Mouse (Mus musculus) fat pad, adult 2 months (tissue): ENCODE data around the gene Ly6g5b.
A peak's percentile ranks its signal among the peaks of the same experiment; 100 is the strongest.
"Not testable (repeated sequence)": the region's sequence is repeated elsewhere in the genome, so short reads cannot be mapped to it uniquely, and the experiment has no call there.

Source experiments
- DNase-seq: peaks from one replicate; pipeline ENCODE4 v3.0.0-alpha.2; 2011; ENCODE audit warnings: low read depth, low spot score; ENCODE audit errors: extremely low read depth

Ly6g5b gene

DNA sequence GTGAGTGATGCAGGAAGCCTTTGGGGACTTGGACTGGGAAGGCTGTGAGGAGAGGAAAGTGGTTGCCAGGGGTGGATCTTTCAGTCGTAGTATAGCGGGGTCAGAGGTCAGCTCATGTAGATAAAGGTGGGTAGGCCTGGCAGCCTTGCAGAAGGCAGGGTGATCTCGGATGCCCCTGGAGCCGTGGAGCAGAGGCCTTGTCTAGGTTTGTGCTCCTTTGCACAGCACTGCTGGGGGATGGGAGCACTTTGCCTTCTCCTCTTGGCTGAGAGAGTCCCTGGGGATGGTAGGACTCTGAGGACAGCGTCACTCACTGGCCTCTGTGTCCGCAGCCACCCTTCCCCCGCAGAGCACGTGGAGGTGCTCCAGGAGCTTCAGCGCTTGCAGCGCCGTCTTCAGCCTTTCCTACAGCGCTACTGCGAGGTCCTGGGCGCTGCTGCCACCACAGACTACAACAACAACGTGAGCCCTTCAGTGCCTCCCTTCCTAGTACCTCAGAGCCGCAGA lies 25.3 kb upstream of the Ly6g5b start:
- no peak for DNase-seq

DNA sequence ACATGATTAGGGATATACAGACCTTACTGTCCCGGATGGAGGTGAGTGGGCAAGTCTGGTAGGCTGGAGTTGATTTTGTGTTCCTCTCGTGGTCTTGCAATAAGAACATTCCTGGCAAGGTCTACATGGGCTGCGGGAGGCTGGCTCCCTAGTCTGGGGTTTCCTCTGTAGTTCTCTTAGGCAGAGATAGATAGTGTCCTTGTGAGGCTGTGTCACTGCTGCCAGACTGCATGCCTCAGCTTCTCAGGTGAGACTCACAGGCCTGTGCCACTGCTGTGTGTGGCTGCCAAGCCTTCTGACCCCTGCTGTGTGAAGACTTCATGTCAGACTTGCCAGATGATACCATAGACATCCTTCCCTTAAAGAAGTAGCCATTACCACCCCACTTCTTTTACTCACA lies 24.0 kb upstream of the Ly6g5b start:
- DNase-seq, result no peak

GRCm38 (mm10) chr17:35135591-35136320 lies 20.5 kb upstream of the Ly6g5b start:
- no peak for DNase-seq

DNA sequence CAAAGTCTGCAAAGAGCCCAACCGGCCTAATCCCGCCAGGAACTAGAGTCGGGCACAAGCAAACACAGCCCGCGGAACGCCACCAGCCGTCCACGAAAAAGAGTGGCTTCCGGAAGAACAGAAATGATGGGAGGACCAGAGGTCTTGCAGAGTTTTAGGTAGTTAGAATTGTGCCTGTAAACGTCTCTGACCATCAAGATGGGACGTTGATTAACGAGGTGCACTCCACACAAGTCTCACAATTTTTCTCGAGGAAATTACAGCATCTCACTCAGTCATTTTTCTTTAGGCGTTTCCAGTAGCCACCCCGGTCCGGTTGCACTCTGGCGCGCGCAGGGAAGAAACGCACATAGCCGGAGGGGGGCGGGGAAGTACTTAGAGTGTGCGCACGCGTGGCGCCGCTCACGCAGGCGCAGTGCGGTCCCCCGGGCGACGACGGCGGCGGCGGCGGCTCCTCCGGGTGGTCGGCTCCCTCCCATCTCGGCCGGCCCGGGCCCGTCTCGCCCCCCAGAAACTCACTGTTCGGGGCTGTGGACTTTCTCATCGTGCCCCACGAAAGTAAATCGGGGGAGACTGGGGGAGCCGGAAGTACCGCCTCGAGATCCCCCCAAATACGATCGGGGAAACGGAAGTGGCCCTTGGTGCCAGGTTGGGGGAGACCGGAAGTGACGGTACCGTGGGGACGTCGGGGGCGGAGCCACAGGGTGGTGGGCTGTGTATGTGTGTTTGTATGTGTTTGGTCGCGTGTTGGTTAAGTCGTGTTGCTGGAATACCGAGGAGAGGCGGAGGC lies 19.8 kb upstream of the Ly6g5b start, which contains the start of gene Bag6:
Bag6 (plus strand) TSS at position 378 of the 790 bp plus-strand sequence.
- no peak for DNase-seq

DNA sequence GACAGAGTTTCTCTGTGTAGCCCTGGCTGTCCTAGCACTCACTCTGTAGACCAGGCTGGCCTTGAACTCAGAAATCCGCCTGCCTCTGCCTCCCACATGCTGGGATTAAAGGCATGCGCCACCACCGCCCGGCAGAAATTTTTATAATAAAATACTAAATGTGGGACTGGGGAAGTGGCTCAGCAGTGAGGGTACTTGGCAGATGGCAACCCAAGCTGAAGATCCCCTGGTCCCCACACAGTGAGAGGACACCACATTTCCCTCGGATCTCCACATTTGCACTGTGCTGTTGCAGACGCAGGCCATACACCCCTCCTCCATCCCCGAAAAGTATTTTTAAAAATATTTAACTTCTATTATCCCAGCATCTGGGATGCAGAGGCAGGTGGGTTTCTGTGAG lies 18.3 kb upstream of the Ly6g5b start:
- DNase-seq, result no peak

GRCm38 (mm10) chr17:35132174-35132560 lies 16.9 kb upstream of the Ly6g5b start:
- no peak for DNase-seq

GRCm38 (mm10) chr17:35131500-35132173 lies 16.4 kb upstream of the Ly6g5b start, which contains the start of gene Apom:
Apom (minus strand) TSS chr17:35132050.
- no peak for DNase-seq

DNA sequence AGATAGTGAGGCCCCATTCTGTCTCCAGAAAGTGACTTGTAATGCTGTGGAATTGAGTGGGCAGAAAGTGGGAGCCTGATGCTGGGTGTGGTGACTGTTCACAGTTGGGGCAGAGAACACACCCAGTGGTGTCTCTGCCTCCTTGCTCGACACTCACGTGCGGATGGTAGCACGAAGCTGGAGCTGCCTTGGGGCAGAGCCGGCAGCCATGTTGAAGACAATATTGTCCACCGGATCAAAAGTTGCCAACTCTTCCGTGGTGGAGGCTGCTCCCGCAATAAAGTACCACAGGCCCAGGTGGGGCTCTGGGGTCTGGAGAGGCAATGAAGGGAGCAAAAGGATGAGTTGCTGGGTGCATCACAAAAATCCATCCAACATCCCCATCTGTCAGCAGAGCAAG lies 15.8 kb upstream of the Ly6g5b start:
- DNase-seq, result no peak

GRCm38 (mm10) chr17:35128996-35129395 lies 13.8 kb upstream of the Ly6g5b start:
- no peak for DNase-seq

GRCm38 (mm10) chr17:35127017-35127416 lies 11.8 kb upstream of the Ly6g5b start:
- DNase-seq, result no peak

DNA sequence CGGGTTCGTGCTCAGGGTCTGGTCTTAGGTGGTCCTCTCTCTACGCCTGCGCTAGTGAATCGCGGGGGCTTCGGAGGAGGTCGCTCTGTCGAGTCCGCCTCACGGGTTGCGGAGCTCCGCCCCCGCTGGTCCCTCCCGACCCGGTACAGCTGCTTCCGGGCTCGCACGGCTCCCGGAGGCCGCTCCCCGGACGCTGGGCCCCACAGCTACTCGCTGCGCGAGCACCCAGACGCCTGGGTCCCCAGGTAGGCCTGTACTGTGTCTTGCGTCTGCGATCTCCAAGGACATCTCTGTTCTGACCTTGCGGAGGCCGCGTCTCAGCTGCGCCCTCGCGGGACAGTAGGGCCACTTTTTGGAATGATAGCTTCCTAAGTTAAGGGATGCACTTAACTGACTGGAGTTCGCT lies 11.0 kb upstream of the Ly6g5b start, which contains the start of gene D17H6S53E:
D17H6S53E (plus strand) TSS at position 168 of the 406 bp plus-strand sequence.
- no peak for DNase-seq

DNA sequence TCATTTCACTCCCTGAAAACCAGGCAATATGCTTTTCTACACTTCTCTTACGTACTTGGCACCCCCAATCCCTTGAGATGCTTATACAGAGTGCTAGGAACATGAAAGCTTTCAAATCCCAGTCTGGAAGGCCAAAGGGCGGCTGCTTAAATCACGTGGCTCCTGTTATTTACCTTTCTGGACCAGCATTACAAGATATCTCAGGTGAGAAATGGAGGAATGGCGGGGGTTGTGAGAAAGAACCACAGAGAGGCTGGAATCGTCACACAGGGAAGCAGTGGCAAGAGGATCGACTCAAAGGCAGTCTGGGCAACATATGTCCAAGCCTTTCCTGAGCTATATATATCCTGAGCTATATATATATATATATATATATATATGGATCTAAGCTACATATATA lies 10.3 kb upstream of the Ly6g5b start:
- no peak for DNase-seq

DNA sequence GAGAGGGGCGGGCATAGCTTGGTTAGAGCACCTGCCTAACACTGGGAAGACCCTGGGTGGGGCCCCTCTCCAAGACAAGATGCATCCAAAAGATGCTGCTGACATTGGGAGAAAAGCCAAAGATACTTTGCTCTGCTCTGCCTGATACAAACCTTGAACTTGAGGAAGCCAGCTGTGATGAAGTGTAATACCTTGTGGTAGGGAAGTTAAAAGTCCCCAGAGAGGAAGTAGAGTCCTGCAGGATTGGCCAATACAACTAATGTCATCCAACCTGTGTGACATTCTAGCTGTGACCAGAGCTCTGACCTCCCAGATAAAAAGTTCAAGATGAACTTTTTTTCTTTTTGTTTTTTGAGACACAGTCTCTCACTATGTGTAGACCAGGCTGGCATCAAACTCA lies 9.9 kb upstream of the Ly6g5b start:
- DNase-seq, result no peak

DNA sequence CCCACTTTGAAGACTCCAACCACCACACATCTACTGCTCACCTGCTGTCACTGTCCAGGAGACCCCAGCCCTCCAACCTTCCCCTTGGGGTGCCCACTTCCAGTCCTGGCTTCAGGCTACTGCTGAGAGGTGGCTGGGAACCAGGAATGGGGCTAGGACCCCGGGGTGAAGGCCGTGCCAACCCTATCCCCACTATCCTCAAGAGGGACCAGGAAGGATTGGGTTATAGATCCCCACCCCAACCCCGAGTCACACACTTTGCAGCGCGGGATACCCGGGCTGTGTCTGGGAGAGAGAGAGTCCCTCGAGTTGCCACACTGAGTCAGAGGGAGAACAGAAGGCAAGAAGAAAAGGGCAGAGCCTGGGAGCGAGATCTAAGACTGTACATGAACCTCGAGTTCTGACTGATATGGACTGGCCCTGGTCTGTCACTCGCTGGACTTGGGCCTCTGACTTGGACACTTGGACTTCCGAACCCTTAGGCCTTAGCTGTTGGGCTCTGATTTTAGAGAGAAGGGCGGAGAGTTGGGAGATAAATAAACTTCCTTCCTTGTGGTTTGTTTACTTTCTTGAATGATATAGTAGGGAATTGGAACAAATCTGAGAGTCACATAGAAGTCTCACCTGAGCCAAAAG lies 9.2 kb upstream of the Ly6g5b start:
- DNase-seq, result not testable (repeated sequence)

DNA sequence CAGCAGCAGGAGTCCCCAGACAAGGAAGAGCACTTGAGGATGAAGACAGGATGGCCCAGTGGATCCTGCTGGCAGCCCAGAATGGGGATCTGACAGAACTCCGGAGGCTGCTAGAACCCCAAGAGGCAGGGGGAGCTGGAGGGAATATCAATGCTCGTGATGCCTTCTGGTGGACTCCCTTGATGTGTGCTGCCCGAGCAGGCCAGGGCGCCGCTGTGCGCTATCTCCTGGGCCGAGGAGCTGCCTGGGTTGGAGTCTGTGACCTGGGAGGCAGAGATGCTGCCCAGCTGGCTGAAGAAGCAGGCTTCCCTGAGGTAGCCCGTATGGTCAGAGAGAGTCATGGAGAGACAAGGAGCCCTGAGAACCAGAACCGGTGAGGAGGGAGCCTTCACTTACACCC lies 8.1 kb upstream of the Ly6g5b start:
- DNase-seq, result not testable (repeated sequence)

DNA sequence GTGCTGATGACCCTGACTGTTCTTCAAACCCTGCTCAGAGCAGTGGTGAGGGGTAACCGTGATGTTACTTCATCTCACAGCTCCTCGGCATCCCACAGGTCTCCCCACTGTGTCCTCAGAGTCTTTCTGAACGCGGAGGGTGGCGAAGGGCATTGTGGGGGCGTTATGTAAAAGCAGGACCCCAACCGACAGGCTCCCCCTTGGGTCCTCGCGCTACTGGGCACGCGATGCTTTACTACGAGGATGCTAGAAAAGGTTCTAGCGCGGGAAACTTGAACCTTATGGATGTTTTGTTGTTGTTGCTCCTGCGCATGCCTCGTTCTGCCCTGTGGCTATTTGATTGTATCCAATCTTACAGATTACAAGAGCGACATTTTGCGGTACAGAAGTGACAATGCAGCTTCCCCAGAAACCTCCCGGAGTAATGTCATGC lies 6.7 kb upstream of the Ly6g5b start, which contains the start of gene Csnk2b:
Csnk2b (minus strand) TSS at position 183 of the 433 bp plus-strand sequence.
- DNase-seq, result no peak

DNA sequence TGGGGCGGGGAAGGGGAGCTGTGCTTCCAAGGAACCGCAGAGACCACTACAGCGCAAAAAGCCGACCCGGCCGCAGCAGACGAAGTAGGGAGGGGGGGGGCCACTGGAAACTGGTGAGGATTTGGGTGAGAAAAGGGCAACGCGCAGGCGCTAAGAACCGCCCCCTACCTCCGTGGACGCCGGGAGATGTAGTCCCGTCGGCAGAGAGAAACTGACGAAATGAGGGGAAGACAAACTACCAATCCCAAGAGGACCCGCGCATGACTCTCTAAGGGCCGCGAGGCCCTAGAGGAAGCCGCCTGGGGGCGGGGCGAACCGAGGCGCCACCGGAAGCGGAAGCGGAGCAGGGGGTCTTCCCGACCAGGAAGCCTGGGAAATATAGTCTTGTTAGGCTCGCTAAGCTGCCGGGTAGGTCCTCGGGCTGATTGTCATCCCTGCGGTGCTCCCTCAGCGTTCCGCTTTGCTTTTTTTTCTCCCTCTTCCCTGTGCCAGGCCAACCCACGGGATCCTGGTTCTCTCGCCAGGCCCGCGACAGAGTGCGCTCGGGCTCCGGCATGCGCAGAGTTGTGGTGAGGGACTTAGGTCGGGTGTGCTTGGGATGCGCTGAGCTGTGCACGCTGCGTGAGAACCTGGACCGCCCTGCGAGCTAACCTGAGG lies 6.0 kb upstream of the Ly6g5b start, which contains the start of gene Gpank1:
Gpank1 (plus strand) TSS at position 313 of the 657 bp plus-strand sequence.
- peak; percentile 84 for DNase-seq

GRCm38 (mm10) chr17:35120745-35121142 lies 5.5 kb upstream of the Ly6g5b start:
- no peak for DNase-seq

GRCm38 (mm10) chr17:35111774-35112173 lies 3.5 kb downstream of the Ly6g5b start:
- DNase-seq, result no peak

DNA sequence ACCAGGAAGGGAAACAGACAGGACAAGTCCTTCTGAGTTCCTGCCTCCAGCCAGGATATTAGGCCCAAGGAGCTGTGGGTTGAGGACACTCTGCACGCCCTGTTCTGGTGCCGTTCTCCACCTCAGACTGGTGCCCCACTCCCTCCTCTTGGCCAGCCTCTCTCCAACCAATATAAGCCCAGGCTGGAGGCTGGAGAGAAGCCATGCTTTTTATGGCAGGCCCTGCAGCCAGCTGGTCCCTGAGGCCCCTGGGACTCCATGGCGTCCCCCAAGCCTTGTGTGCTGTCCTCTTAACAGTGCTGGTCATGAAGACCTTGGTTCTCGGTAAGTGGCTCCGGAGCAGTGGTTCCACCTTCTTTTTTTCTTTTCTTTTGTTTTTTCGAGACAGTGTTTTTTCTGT lies 7.1 kb downstream of the Ly6g5b start, which contains the start of gene Ly6g5c:
Ly6g5c (plus strand) TSS at position 183 of the 400 bp plus-strand sequence.
- DNase-seq, result no peak
